Mouse (Mus musculus): ENCODE results near the gene Gm26992.
"Not testable (repeated sequence)": the region's sequence is repeated elsewhere in the genome, so short reads cannot be mapped to it uniquely, and the experiment has no call there.

Gene Gm26992

DNA sequence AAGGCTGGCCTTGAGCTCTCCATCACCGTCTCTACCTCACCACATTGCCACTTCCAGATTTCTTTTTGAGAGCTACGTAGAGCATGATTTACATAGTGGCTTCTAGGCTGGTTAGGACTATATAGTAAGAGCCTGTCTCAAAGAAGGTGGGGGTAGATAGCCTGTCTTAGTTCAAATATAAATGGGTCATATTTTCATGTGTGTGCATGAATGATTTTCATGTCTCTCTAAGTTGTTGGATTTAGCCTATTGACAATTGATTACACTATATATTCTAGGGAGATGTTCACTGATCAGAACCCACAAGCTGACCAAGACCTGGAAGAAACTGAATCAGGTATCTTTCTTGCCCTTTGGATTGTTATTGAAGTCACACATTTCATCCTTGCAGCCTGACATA, at the start of gene Gm26992:
Gm26992 (plus strand) TSS at position 301 of the 400 bp plus-strand sequence.
- DNase-seq, result no peak

DNA sequence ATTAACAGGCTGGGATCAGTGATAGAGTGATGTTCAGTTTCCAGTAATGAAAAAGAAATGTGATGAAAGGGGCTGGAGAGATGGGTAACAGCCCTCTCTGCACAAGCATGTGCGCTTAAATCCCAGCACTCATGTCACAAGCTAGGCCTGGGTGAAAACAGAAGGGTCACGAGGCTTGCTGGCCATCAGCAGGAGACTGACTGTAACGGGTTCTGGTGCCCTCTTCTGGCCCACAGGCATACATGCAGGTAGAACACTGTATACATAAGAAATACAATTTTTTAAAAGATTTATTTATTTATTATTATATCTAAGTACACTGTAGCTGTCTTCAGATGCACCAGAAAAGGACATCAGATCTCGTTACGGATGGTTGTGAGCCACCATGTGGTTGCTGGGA, 47.6 kb upstream of the Gm26992 start:
- DNase-seq, result peak; percentile 42 to 49

DNA sequence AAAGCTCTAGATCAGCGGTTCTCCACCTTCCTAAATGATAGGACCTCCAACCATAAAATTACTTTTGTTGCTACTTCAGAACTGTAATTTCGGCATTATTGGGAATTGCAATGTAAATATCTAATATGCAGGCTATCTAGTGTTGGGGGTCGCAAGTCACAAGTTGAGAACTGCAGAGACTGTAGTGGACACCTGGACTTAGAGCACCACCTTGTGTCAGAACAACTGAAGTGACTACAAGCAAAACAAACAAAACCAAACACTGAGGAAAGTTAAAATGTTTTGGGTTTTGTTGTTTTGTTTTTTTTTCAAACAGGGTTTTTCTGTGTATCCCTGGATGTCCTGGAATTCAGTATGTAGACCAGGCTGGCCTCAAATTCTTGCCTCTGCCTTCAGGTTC, 37.3 kb upstream of the Gm26992 start:
- peak; percentile 7 to 12 for DNase-seq

GRCm38 (mm10) chrX:103388131-103388530, 33.7 kb upstream of the Gm26992 start:
- DNase-seq, result no peak

GRCm38 (mm10) chrX:103393841-103394240, 28.0 kb upstream of the Gm26992 start:
- DNase-seq, result no peak

- DNase-seq, result peak; percentile 1 to 10
Observed at GRCm38 (mm10) chrX:103405021-103405420, 16.8 kb upstream of the Gm26992 start.

DNA sequence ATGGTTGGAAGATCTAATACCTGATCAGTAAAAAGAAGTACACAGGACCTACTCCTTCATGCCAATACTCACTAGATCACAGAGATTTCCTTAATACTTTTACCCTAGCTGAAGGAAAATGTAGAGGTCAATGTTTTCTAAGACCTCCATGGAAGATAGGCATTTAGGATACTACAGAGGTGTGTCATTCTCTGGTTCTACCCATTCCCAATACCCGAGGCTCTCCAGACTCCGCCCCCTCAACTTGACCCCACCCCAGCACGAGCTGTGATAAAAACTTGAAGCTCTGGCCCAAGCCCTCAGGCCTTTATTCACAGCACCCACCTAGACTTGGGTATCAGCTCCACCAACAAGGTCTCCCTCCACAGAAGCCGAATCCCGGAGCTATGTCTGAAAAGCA, 7.6 kb upstream of the Gm26992 start, which contains the start of gene Tsx:
Tsx (plus strand) TSS at position 301 of the 400 bp plus-strand sequence.
- no peak for DNase-seq

- peak in 1 of 2 experiments; percentile 8 for DNase-seq
Observed at GRCm38 (mm10) chrX:103427677-103428076, 5.9 kb downstream of the Gm26992 start.

DNA sequence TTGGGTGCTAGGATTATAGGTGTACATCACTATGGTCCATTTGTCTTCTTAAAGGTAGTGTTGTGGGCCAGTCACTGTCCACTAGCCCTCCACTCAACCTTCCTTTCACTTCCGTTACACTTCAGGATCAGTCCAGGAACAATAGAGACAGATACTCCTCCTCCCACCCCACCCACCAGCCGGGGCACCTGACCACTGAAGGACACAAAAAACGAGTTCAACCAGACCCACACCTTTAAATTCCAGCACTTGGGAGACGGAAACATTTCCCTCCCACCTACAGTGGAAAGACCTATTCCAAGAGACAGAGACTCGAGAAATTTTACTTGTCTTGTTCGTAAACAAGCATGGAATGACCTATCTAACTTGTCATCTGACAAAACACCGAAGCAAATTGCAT, 10.5 kb downstream of the Gm26992 start:
- no peak for DNase-seq

DNA sequence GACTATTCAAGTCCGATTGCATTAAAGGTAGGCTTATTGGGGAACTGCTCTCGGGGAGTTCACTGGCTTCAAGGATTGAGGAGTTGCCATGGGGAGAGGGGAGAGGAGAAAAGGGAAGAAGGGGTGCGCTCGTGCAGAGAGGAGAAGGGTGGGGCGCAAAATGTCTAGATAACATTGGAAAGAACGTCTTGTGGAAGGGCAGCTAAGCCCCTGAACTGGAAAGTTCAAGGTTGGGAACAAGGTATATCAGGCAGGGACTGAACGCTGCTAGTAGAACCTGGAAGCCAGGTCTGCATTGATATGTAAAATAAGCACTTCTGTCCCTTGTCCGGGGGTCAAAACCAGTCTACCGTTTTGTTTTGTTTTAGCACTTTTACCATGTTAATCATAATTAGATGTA, 16.2 kb downstream of the Gm26992 start:
- no peak for DNase-seq

- DNase-seq, result peak; percentile 50 to 52
Observed at GRCm38 (mm10) chrX:103440803-103441202, 19.0 kb downstream of the Gm26992 start.

- peak; percentile 51 to 55 for DNase-seq
Observed at GRCm38 (mm10) chrX:103443755-103444154, 21.9 kb downstream of the Gm26992 start.

DNA sequence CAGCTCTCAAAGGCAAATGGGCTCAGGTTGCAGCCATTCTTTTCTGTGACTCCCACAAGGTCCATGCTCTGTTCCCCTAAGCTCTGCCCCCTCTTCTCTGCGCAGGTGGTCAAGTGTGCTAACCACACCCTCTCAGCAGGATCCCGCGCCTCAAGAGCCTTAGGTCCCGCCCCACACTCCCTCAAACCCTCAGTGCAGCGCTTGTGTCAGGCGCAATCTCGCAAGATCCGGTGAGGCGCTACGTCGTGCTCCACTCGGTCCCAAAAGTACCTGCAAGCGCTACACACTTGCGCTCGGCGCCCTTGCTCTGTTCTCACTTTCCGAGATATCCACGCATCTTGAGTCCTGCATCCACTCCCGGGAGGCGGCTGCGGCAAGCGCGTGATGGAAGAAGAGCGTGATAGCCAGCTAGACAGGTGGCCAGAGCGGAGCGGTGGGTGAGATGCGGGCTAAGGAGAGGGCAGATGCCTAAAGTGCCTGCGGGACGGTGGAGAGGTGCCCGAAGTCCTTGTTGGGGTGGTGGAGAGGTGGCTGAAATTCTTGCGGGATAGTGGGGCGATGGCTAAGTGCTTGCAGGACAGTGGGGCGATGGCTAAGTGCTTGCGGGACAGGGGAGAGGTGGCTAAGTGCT, 25.8 kb downstream of the Gm26992 start:
- peak; percentile 28 to 53 for DNase-seq

DNA sequence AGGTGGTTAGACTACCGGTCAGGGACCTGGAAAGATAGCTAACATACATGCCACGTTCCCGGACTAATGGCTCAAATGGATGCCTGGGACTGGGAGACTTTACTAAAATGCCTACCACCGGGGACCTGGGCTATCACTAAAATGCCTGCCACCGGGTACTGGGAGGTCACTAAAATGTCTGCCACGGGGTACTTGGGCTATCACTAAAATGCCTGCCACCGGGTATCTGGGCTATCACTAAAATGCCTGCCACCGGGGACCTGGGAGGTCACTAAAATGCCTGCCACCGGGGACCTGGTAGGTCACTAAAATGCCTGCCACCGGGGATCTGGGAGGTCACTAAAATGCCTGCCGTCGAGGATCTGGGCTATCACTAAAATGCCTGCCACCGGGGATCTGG, 26.6 kb downstream of the Gm26992 start:
- peak in 1 of 2 experiments; percentile 5 for DNase-seq

DNA sequence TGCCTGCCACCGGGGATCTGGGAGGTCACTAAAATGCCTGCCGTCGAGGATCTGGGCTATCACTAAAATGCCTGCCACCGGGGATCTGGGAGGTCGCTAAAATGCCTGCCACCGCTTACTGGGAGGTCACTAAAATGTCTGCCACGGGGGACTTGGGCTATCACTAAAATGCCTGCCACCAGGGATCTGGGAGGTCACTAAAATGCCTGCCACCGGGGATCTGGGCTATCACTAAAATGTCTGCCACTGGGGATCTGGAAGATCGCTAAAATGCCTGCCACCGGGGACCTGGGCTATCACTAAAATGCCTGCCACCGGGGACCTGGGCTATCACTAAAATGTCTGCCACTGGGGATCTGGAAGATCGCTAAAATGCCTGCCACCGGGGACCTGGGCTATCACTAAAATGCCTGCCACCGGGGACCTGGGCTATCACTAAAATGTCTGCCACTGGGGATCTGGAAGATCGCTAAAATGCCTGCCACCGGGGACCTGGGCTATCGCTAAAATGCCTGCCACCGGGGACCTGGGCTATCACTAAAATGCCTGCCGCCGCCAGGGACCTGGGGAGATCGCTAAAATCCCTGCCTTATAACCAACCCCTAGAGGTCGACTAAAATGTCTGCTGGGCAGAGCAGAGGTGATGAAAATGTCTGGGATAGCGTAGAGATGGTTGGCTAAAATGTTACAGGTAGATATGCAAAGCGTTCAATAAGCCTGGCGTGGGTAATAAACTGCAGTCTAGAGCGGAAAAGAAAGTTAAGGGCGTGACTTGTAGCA, 27.3 kb downstream of the Gm26992 start:
- not testable (repeated sequence) for DNase-seq

- no peak for DNase-seq
Observed at GRCm38 (mm10) chrX:103452815-103453214, 31.0 kb downstream of the Gm26992 start.

- DNase-seq, result peak; percentile 21 to 34
Observed at GRCm38 (mm10) chrX:103460056-103460455, 38.2 kb downstream of the Gm26992 start.

DNA sequence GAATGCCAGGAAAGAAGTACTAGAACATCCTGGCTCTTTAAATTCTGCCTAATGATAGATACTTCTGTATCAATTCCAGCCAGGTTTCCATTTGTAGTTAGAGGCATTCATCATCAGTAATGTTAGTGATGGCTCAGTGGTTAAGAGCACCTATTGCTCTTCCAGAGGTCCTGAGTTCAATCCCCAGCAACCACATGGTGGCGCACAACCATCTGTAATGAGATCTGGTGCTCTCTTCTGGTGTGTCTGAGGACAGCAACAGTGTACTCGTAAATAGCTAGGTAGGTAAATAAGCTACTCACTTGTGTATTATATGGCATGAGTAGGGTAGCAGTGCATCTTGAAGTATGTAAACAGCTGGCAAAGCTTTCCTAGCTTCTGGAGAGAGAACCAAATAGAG, 47.2 kb downstream of the Gm26992 start:
- peak in 1 of 2 experiments; percentile 10 for DNase-seq

DNA sequence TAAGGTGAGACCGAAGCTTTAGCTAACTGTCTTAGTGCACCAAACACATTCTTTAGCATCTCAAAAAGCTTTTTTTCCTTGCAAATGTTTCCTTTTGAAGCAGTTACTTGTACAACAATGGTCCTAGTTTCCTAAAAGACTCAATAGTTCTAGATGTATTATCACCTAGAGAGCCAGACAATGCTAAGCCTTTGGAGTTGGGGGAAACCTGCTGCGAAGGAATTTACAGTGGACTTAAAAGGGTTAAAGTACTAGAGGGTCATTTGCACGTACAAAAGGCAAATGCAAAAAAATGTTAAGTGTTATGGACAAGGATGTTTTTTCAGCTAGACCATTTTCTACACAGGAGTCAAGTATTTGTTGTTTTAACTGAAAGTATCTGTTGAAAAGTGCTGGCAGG, 50.5 kb downstream of the Gm26992 start:
- DNase-seq, result no peak

- peak; percentile 66 to 80 for DNase-seq
Observed at GRCm38 (mm10) chrX:103477507-103477906, 55.7 kb downstream of the Gm26992 start.

DNA sequence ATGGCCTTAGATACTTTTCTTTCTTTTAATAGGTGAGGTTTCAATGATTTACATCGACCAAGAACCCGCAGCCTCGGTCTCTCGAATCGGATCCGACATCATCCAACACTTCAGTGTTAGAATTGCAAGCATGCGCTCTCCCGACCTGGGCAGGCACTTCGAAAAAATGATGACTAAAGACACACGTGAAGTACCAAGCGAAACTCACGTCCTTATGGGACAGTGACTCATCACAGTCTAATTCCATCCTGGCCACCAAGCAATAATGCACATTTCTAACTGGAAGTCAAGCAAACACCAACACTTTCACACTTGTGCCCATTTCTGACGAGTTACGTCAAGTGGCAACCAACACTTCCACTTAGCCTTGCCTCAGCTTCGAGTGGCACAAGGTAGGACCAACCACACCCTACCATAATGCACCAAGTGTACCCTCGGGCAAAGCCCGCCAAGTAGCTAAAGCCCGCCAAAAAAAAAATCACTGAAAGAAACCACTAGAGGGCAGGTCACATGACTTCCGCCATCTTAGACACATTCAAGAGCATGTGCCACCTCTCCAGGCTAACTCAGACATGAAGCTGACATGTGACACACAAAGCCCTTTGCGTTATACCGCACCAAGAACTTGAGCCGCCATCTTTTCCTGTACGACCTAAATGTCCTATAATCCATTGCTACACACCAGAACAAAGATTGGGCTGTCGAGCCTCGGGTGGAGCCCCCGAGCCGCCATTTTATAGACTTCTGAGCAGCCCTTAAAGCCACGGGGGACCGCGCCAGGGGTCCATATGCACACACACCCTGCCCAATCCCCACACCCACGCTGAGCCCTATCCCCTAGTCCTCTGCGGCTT, 59.7 kb downstream of the Gm26992 start:
- peak in 1 of 2 experiments; percentile 75 for DNase-seq

DNA sequence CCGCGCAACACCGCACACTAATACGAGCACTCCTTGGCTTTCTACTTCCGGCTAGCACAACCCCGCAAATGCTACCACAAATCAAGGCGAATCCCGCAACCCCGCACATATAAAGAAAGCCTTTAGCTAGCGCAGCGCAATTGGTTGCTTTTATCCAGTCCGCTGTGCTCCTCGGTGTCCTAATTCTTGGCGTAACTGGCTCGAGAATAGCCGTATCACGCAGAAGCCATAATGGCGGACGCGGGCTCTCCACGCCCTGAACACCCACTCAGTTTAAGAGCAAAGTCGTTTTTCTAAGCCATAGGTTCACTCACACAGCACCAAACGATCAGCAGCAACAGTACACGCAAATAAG, 60.3 kb downstream of the Gm26992 start:
- no peak for DNase-seq

- peak in 1 of 2 experiments; percentile 76 for DNase-seq
Observed at GRCm38 (mm10) chrX:103483047-103483446, 61.2 kb downstream of the Gm26992 start.
